12 mouse cellular contexts compared by ENCODE assay signal in the genomic region with DNA sequence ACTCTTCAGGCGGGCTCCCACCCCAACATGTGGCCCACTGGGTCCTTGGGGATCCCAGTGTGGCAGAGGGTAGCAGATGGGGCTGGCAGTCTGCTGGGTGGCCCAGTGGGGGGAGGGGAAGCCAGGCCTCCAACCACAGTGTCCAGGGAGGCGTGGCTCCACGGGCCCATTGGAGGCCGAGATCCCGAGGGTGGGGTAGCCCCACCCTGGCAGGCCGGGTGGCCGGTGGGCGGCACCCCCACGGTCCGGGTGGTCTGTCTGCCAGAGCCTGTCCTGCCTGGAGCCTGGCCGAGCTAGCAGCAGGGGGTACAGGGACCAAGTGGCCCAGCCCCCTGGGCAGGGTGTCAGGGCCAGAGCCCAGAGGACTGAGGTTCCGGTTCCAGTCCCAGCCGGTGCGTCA. TPM values are rescaled to one million over a fixed set of nuclear protein-coding genes. Genes with fewer than 3 reads are reported as not detected.
DNase-seq lines count a peak whose midpoint lies in the region; ATAC-seq and TF ChIP-seq lines count a peak whose summit lies in the region.
"Had no signal": no experiment of that assay in that cellular context is flagged by ENCODE, and none has a peak within 500 bp of the region (broad histone marks: within the 10 kb centered on the region; RNA-seq: fewer than 3 reads in every experiment).

No protein-coding gene starts in this region.

- intact Hi-C loops in gastrocnemius, postnatal 36 days (cut with DNase I), result no loop called here
- intact Hi-C loops in left cerebral cortex, adult 2 months (cut with DNase I), result no loop called here

- H3K9me3 ChIP-seq in intestine, embryonic 15.5 days, result no peaks in the 10 kb centered on the region
- H3K9me3 ChIP-seq in stomach, embryonic 15.5 days, result no peaks in the 10 kb centered on the region
- H3K9me3 ChIP-seq: G1E had no signal

- H3K27me3 ChIP-seq in intestine, embryonic 15.5 days (replicated peaks), result no peaks in the 10 kb centered on the region
- H3K27me3 ChIP-seq in stomach, embryonic 15.5 days (replicated peaks), result no peaks in the 10 kb centered on the region

- ATAC-seq in intestine, embryonic 15.5 days, result peak; percentile 32
- ATAC-seq in stomach, embryonic 15.5 days (ENCODE audit: insufficient read depth, low FRiP score, low read depth), result peak; percentile 37; the same call in 1 of the 2 replicates

- H3K36me3 ChIP-seq in intestine, embryonic 15.5 days, result no peaks in the 10 kb centered on the region
- no peaks in the 10 kb centered on the region for H3K36me3 ChIP-seq in stomach, embryonic 15.5 days
- H3K36me3 ChIP-seq: G1E had no signal

- H3K27ac ChIP-seq in intestine, embryonic 15.5 days, result peak overlapping the region; percentile 63
- H3K27ac ChIP-seq in stomach, embryonic 15.5 days, result peak overlapping the region; percentile 97
- no peak overlapping the region for H3K27ac ChIP-seq in left cerebral cortex, adult 2 months

- H3K4me1 ChIP-seq in intestine, embryonic 15.5 days (replicated peaks), result peaks cover 50% of the 10 kb centered on the region
- peaks cover 42% of the 10 kb centered on the region for H3K4me1 ChIP-seq in stomach, embryonic 15.5 days

- DNase-seq in kidney, postnatal 10 days, result peak; percentile 66
- DNase-seq in kidney, postnatal 36 days, result no peak
- peak; percentile 60 to 74 for DNase-seq in gastrocnemius, postnatal 36 days
- no peak for DNase-seq in cerebellum, adult 11 months
- no peak for DNase-seq in left cerebral cortex, adult 2 months (ENCODE audit: extremely low spot score in 1 of 2, low spot score in 2 of 2)
- DNase-seq in thymus, postnatal 14 days, result no peak

- 47% methylated on average over 14 of the region's 14 CpGs for WGBS in intestine, embryonic 15.5 days
- 65% methylated on average over 14 of the region's 14 CpGs for WGBS in stomach, embryonic 15.5 days

- H3K9ac ChIP-seq in intestine, embryonic 15.5 days, result peak overlapping the region; percentile 60
- peak overlapping the region; percentile 50; the same call in 1 of the 2 replicates for H3K9ac ChIP-seq in stomach, embryonic 15.5 days

- no peak for TF ChIP-seq CTCF in left cerebral cortex, adult 2 months (IDR thresholded peaks at IDR 0.05)

- peak overlapping the region; percentile 63 for H3K4me2 ChIP-seq in intestine, embryonic 15.5 days (replicated peaks)
- H3K4me2 ChIP-seq in stomach, embryonic 15.5 days, result peak overlapping the region; percentile 59

- peak overlapping the region; percentile 38 for H3K4me3 ChIP-seq in intestine, embryonic 15.5 days (replicated peaks)
- H3K4me3 ChIP-seq in stomach, embryonic 15.5 days (replicated peaks), result peak overlapping the region; percentile 38
- no peak overlapping the region for H3K4me3 ChIP-seq in left cerebral cortex, adult 2 months

RNA-seq across cellular contexts. Expression of gene Lsp1, which starts 14.2 kb away (rescaled TPM):
- 10 to 100 TPM; 37.2 to 75.3 TPM for total RNA-seq in gastrocnemius, postnatal 36 days (2021)
- polyA plus RNA-seq in intestine, embryonic 15.5 days (2015; fragmentation: Nextera tagmentation; extraction: Ambion mirVana), result 130 and 145 TPM in 2 replicates
- polyA plus RNA-seq in stomach, embryonic 15.5 days (2015; fragmentation: Nextera tagmentation; extraction: Ambion mirVana), result 196 and 211 TPM in 2 replicates
- 1 to 10 TPM; 3.4 to 7.1 TPM for total RNA-seq in left cerebral cortex, adult 2 months (2021)

RNA-seq across cellular contexts. Expression of gene Tnnt3, which starts 23.8 kb away (rescaled TPM):
- over 10,000 TPM; 32,612 to 32,921 TPM for total RNA-seq in gastrocnemius, postnatal 36 days (2021)
- polyA plus RNA-seq in intestine, embryonic 15.5 days (2015; fragmentation: Nextera tagmentation; extraction: Ambion mirVana), result 1.4 and 4.3 TPM in 2 replicates
- 4.6 and 11.8 TPM in 2 replicates for polyA plus RNA-seq in stomach, embryonic 15.5 days (2015; fragmentation: Nextera tagmentation; extraction: Ambion mirVana)
- total RNA-seq in left cerebral cortex, adult 2 months (2021), result not detected
- total RNA-seq: G1E had no signal
- polyA plus RNA-seq: G1E had no signal

RNA-seq across cellular contexts. Expression of gene Tnni2, which starts 33.2 kb away (rescaled TPM):
- total RNA-seq in gastrocnemius, postnatal 36 days (2021), result over 10,000 TPM; 17,613 to 18,280 TPM
- polyA plus RNA-seq in intestine, embryonic 15.5 days (2015; fragmentation: Nextera tagmentation; extraction: Ambion mirVana), result 4.8 and 4.9 TPM in 2 replicates
- polyA plus RNA-seq in stomach, embryonic 15.5 days (2015; fragmentation: Nextera tagmentation; extraction: Ambion mirVana), result 10.4 and 13.3 TPM in 2 replicates
- total RNA-seq in left cerebral cortex, adult 2 months (2021), result under 1 TPM in 1 of 2 experiments, not detected in 1; 0.50 TPM

RNA-seq across cellular contexts. Expression of gene Syt8, which starts 40.1 kb away (rescaled TPM):
- not detected for total RNA-seq in gastrocnemius, postnatal 36 days (2021)
- polyA plus RNA-seq in intestine, embryonic 15.5 days (2015; fragmentation: Nextera tagmentation; extraction: Ambion mirVana), result 5.4 and 5.6 TPM in 2 replicates
- 13.2 and 19.6 TPM in 2 replicates for polyA plus RNA-seq in stomach, embryonic 15.5 days (2015; fragmentation: Nextera tagmentation; extraction: Ambion mirVana)
- not detected for total RNA-seq in left cerebral cortex, adult 2 months (2021)
- total RNA-seq: gastrocnemius, adult 8-10 months had no signal
- polyA plus RNA-seq: G1E; limb, embryonic 11.5 days; neural tube, embryonic 11.5 days had no signal

RNA-seq across cellular contexts. Expression of gene Mrpl23, which starts 57.7 kb away (rescaled TPM):
- total RNA-seq in gastrocnemius, postnatal 36 days (2021), result 1 to 10 TPM; 1.8 to 6.1 TPM
- polyA plus RNA-seq in intestine, embryonic 15.5 days (2015; fragmentation: Nextera tagmentation; extraction: Ambion mirVana), result 44.9 and 57.4 TPM in 2 replicates
- polyA plus RNA-seq in stomach, embryonic 15.5 days (2015; fragmentation: Nextera tagmentation; extraction: Ambion mirVana), result 21.9 and 26.2 TPM in 2 replicates
- 1 to 10 TPM; 4.7 to 6.7 TPM for total RNA-seq in left cerebral cortex, adult 2 months (2021)

Comparison
In these comparisons a context has a peak if more than half of its experiments do, and no peak if none do; other contexts are left out.
1. DNase-seq: peak in kidney, postnatal 10 days (single experiment) and gastrocnemius, postnatal 36 days (2 of 2); none in kidney, postnatal 36 days (0 of 2), cerebellum, adult 11 months (single experiment), left cerebral cortex, adult 2 months (0 of 2) and thymus, postnatal 14 days (single experiment).
2. RNA of gene Lsp1, which starts 14.2 kb away (total RNA-seq): 37.2 to 75.3 TPM in gastrocnemius, postnatal 36 days; 3.4 to 7.1 TPM in left cerebral cortex, adult 2 months; every median in the first group is over 4 times any median in the second.
3. RNA of gene Tnnt3, which starts 23.8 kb away (total RNA-seq): 32,612 to 32,921 TPM in gastrocnemius, postnatal 36 days; not detected in left cerebral cortex, adult 2 months; every median in the first group is over 1,000 times any median in the second.
4. RNA of gene Tnni2, which starts 33.2 kb away (total RNA-seq): 17,613 to 18,280 TPM in gastrocnemius, postnatal 36 days; 0.50 TPM in left cerebral cortex, adult 2 months; every median in the first group is over 1,000 times any median in the second.